Mouse (Mus musculus): ENCODE results near the gene Eci1. TPM values are rescaled to one million over a fixed set of nuclear protein-coding genes. Genes with fewer than 3 reads are reported as not detected.
"Not testable (repeated sequence)": the region's sequence is repeated elsewhere in the genome, so short reads cannot be mapped to it uniquely, and the experiment has no call there.

Gene Eci1
- total RNA-seq (2021) = 10 to 100 TPM; 29.2 to 30.2 TPM

DNA sequence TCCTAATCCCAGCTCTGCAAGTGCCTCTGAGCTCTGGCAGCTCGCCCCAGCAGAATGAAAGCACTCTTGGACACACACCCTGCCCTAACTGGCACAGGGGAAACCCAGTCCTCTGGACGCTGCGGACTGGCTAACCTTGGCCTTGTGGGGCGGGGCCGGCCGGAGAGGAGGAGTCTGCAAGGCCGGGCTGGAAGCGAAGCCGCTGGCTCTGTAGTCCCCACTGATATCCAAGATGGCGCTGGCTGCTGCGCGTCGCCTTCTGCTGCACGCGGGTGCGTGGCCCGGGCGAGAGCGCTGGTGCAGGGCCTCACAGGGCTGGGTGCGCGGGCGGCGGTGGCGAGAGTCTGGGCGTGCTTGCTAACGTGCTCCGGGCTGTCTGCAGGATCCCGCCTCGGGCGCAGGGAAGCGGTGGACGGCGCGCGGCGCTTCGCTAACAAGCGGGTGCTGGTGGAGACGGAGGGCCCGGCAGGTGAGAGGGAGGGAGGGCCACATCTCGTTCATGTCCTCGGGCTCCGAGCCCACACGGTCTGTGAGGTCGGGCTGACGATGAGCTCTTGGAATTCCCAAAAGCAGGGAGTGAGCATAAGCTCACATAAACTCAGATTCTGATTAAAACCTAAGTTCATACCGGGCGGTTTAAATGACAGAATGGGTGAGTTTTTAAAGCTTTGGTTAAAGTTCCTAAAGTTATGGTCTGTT is at the start of gene Eci1:
Gene Eci1, plus strand, starts transcription at position 171 of the 699 bp plus-strand sequence.
- peak; percentile 91 to 92 for DNase-seq

- DNase-seq = no peak
Observed at GRCm38 (mm10) chr17:24378496-24378895, 47.9 kb upstream of the Eci1 start.

DNA sequence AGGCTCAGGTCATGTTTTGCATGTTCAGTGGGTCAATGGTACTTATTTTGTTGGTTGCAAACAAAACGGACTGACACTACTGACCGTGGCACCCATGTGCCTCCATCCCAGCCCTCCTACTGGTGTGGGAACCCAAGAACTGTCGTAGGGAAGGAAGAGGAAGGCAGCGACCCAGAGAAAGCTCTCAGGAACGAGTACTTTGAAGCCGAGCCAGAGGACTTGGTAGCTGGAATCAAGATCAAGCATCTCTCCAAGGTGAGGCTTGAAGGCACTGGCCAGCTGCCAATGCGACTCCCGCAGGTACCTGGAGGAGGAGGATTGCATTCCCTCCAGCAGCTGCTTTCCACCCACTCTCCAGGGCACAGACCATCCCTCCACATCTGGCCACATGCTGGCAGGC is 42.7 kb upstream of the Eci1 start:
- DNase-seq = no peak

- no peak for DNase-seq
Observed at GRCm38 (mm10) chr17:24388711-24389110, 37.7 kb upstream of the Eci1 start.

- DNase-seq = peak; percentile 36 to 39
Observed at GRCm38 (mm10) chr17:24389865-24390264, 36.6 kb upstream of the Eci1 start.

GRCm38 (mm10) chr17:24391149-24391548 is 35.3 kb upstream of the Eci1 start:
- no peak for DNase-seq

DNA sequence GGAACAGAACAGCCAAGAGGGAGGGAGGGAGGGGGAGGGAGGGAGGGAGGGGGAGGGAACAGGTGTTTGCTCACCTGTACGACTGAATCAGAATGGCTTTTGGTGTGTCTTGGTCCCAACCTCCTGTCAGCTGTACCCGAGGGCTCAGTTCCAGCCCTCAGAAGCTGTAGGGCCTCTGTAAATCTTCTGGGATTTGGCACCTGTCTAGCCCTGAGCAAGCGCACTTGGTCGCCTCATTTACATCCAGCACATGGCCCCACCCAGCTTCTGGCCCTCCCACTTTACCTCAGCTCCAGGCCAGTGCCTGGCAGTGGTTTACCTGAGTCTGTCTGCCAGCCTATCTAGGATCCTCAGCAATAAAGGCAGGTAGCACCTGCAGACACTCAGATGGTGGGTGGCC is 32.9 kb upstream of the Eci1 start:
- no peak for DNase-seq

DNA sequence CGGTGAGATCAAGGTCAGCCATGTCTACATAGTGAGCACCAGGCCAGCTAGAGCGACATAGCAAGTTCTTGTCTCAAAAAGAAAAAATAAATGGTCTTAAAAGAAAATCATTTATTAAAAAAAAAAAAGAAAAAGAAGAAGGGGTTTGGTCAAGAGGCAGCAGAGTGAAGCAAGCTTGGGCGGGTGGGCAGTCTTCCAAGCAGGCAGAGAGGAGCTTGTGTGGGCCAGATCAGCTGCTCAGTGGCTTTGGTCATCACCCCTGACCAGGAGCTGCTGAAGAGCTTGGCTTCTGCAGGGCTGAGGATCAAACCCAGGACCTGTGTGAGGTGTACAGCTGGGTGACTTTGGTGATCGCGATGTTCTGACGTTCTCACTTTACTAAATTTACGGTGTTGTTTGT is 32.0 kb upstream of the Eci1 start:
- no peak for DNase-seq

DNA sequence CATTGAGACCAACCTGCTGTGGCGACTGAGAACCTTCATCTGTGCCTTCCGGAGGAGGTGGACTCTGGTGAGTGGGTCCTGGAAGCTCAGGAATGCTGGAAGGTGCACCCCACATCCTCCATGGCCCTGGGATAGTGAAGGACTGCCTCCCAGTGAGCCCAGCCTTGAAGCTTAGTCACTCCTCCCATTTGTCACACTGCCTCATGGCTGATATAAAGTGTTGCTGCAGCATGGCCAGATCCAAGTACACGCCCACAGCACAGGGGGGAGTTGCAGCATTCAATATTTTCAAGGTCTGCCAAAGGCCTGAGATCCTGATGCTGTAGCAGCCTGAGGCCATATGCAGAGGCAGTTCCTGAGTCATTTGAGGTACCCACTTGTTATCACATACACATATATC is 24.1 kb upstream of the Eci1 start:
- DNase-seq = no peak

GRCm38 (mm10) chr17:24407116-24407803 is 19.2 kb upstream of the Eci1 start:
- no peak for DNase-seq

DNA sequence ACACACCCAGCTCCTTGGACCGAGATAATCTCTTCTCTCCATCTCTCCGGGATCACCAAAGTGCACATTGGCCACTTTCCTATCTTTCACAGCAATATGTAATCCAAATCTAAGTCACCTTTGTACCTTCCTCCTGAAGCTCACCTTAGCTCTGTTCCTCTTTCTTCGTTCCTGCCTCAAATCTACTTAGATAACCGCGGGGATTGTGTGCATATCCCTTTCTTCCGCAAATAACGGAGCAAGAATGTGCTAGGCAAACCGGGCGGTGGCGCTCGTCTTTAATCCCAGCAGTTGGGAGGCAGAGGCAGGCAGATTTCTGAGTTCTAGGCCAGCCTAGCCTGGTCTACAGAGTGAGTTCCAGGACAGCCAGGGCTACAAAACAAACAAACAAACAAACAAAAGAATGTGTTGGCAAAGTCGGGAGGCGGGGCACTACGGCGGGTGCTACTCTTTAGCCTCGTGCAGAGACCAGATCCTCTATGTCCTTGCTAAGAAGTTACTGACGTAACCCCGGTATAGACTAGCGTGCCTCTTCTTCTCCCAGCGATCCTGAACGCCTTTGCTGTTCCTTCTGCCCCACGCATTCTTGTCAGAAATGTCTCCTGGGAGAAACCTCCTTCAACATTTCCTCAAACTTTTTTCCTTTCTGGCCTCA is 12.8 kb upstream of the Eci1 start:
- no peak for DNase-seq

DNA sequence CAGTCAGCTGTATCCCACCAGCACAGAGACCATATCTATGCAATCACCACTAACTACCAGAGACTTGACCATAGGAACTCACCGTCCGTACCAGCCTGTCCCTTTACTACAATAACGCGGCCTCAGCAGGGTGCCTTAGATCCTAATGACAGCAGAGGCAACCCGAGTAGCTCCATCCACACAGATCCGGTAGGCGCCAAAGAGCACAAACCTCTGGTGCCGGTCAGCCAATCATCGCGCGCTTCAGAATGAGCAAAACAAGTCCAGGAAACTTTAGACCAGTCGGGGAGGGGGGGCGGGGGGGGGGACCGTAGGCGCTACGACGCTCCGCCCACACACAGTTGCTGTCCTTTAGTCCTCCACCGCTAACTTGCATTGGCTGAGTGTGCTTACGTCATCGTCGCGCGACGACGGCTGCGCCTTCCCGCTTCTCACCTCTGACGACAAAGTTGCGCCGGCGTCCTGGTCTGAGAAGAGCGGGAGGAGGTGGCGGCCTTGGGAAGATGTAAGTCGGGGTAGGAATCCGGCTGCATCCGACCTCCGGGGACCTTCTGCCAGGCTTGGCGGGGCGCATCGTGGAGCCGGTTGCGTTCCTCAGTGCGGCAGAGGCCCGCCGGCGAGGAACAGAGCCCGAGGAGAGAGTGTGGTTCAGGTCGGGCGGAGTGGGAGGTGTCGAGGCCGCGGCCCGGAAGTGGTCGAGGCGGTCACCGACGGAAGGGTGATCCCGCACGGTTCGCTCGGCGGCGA is 12.0 kb upstream of the Eci1 start, which contains the start of gene Rnps1:
Gene Rnps1, plus strand, starts transcription at position 336 of the 747 bp plus-strand sequence.
- DNase-seq = peak; percentile 90 to 92

- DNase-seq = no peak
Observed at GRCm38 (mm10) chr17:24415011-24415410, 11.4 kb upstream of the Eci1 start.

DNA sequence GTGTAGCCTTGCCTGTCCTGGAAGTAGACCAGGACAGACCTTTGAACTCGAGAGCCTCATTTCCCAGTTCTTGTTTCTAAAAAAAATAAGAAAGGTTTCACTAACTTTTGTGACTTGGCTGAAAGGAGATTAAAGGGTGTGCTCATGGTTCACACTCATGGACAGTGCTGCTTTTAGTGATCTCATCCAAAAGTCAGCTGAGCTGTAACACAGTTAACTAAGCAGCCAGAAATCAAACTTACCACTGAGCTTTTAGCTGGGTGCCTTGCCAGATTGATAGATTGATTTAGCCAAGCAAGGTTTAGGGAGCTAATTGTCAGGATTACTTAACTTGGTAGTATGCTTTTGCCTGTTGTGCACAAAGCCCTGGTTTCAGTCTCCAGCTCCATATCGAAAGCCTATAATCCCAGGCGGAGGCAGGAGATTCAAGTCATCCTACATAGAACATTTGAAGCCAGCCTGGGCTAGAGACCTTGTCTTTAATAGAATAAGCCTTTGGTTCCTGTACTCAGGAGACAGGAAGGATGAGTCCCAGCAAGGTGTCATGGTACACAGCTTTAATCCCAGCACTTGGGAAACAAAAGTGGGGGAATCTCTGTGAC is 10.3 kb upstream of the Eci1 start:
- DNase-seq = no peak

GRCm38 (mm10) chr17:24423114-24423513 is 3.3 kb upstream of the Eci1 start:
- no peak for DNase-seq

DNA sequence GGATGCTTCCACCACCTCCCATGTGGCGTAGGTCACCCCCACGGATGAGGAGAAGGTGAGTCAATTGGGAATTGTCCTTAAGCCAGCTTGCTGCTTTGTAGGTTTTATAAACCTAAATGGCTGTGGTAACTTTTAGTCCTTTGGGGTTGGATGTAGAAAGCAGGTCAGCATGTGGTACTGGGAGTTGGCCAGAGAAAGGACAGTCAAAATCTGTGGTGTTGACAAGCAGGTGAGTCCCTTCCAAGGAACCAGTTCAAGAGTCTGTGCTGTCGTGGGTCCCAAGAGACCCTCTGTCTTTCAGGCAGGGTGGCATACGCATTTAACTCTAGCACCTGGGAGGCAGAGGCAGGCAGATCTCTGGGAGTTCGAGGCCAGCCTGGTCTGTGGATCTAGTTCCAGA is 2.0 kb upstream of the Eci1 start:
- no peak for DNase-seq

DNA sequence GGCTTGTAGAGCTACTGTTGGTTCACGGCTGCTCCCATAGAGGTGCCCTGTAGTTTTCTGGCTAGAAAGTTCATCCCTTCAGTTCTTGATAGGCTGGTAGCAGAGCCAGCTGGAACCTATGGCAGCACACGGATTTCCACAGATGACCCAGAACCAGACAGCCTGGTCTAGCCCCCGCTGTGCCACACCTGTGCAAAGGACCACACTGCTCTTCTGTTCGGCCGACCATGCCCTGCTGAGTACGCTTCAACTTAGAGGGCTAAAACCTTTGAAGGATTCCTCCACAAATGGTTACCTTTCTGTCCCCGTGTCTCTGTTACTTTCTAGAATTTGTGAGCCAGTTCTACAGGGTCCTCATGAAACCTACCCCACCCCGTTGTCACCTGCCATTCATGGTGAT is 1.1 kb upstream of the Eci1 start:
- DNase-seq = not testable (repeated sequence)

DNA sequence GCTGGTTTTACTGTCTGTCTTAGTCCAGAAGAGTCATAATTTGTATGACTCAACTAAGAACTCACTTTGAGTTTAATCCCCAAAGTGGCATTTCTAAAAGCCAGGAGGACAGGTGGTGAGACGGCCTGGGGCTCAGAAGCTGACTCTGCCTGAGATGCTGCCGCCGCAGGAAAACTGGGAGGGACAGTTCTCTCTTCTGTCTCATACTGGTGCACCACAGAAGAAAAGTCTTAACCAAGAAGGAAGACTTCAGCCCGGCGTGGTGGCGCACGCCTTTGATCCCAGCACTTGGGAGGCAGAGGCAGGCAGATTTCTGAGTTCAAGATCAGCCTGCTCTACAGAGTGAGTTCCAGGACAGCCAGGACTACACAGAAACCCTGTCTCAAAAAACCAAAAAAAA is 536 bp upstream of the Eci1 start:
- DNase-seq = no peak

- DNase-seq = no peak
Observed at GRCm38 (mm10) chr17:24427170-24427557, 723 bp downstream of the Eci1 start.

- DNase-seq = no peak
Observed at GRCm38 (mm10) chr17:24429201-24429983, 3.0 kb downstream of the Eci1 start.

GRCm38 (mm10) chr17:24437016-24437415 is 10.6 kb downstream of the Eci1 start:
- DNase-seq = no peak

GRCm38 (mm10) chr17:24440377-24440776 is 13.9 kb downstream of the Eci1 start:
- DNase-seq = no peak
